Mouse (Mus musculus) myocyte (in vitro differentiated cells): ENCODE measurements around the gene Tgds. TPM values are rescaled to one million over a fixed set of nuclear protein-coding genes. Genes with fewer than 3 reads are reported as not detected.
A peak's percentile ranks its signal among the peaks of the same experiment; 100 is the strongest.

Experiments
- H3K27me3 ChIP-seq: one replicate; pipeline ENCODE4 v1.6.1; 2011; ENCODE audit not compliant: control insufficient read depth, insufficient read depth, insufficient read length
- H3K36me3 ChIP-seq: one replicate; pipeline ENCODE4 v1.6.1; 2011; ENCODE audit not compliant: control insufficient read depth, insufficient read depth
- H3K4me2 ChIP-seq: one replicate; pipeline ENCODE4 v1.6.1; 2011; ENCODE audit warnings: low read depth, control low read depth
- H3K4me3 ChIP-seq: one replicate; pipeline ENCODE4 v1.5.1; 2011; ENCODE audit warnings: mild to moderate bottlenecking, control low read depth, moderate library complexity
- H3K79me2 ChIP-seq: one replicate; pipeline ENCODE4 v1.6.1; 2011; ENCODE audit not compliant: control insufficient read depth, insufficient read depth
- H3ac ChIP-seq: one replicate; pipeline ENCODE4 v1.6.1; 2011; ENCODE audit not compliant: control insufficient read depth, insufficient read length
- CEBPB ChIP-seq: IDR thresholded peaks from 2 replicates; pipeline ENCODE4 v1.6.1; 2011; ENCODE audit warnings: mild to moderate bottlenecking, moderate library complexity; ENCODE audit not compliant: poor library complexity, insufficient read depth, severe bottlenecking
- E2F4 ChIP-seq: IDR thresholded peaks from one replicate; pipeline ENCODE4 v1.6.1; 2011; ENCODE audit warnings: mild to moderate bottlenecking, control low read depth, moderate library complexity; ENCODE audit not compliant: insufficient read depth
- MAX ChIP-seq: IDR thresholded peaks from one replicate; pipeline ENCODE4 v1.6.1; 2011; ENCODE audit warnings: low read depth, mild to moderate bottlenecking, control low read depth
- MYOD1 ChIP-seq, 3 experiments: IDR thresholded peaks; one replicate each; pipeline ENCODE4 v1.6.1; 2011; ENCODE audit warnings: control low read depth in 2 of 3, low read depth in 2 of 3, mild to moderate bottlenecking in 2 of 3, moderate library complexity in 1 of 3; ENCODE audit not compliant: insufficient read length in 2 of 3, control insufficient read depth in 1 of 3
- MYOG ChIP-seq, 3 experiments: IDR thresholded peaks; one replicate each; pipeline ENCODE4 v1.6.1; 2011; ENCODE audit warnings: control low read depth in 2 of 3, low read depth in 2 of 3, mild to moderate bottlenecking in 2 of 3; ENCODE audit not compliant: insufficient read length in 2 of 3, control insufficient read depth in 1 of 3, insufficient read depth in 1 of 3
- POLR2A ChIP-seq: IDR thresholded peaks from one replicate; pipeline ENCODE4 v1.6.1; 2011; ENCODE audit warnings: low read depth, mild to moderate bottlenecking, control low read depth, moderate library complexity; ENCODE audit not compliant: insufficient read length
- POLR2AphosphoS2 ChIP-seq: IDR thresholded peaks from one replicate; pipeline ENCODE4 v1.6.1; 2011; ENCODE audit warnings: low read depth, control low read depth; ENCODE audit not compliant: insufficient read length
- REST ChIP-seq: IDR thresholded peaks from one replicate; pipeline ENCODE4 v1.6.1; 2011; ENCODE audit warnings: mild to moderate bottlenecking, control low read depth, moderate library complexity; ENCODE audit not compliant: insufficient read depth, insufficient read length
- SRF ChIP-seq: IDR thresholded peaks from one replicate; pipeline ENCODE4 v1.6.1; 2011; ENCODE audit warnings: low read depth; ENCODE audit not compliant: control insufficient read depth, insufficient read length
- TCF12 ChIP-seq: IDR thresholded peaks from one replicate; pipeline ENCODE4 v1.6.1; 2011; ENCODE audit warnings: mild to moderate bottlenecking, control low read depth; ENCODE audit not compliant: poor library complexity, insufficient read depth, severe bottlenecking
- TCF3 ChIP-seq: IDR thresholded peaks from one replicate; pipeline ENCODE4 v1.6.1; 2011; ENCODE audit warnings: low read depth, control low read depth; ENCODE audit not compliant: insufficient read length
- USF1 ChIP-seq: IDR thresholded peaks from one replicate; pipeline ENCODE4 v1.6.1; 2011; ENCODE audit warnings: low read depth, mild to moderate bottlenecking, control low read depth, moderate library complexity
- polyA plus RNA-seq: library from polyadenylated mRNA; unstranded; fragments of >200 nt; fragmentation: generic; extraction: Trizol; gene quantifications from one replicate; pipeline ENCODE4 v1.2.1, GENCODE M21; 2012; ENCODE audit warnings: missing spikeins

The Tgds gene
- 10.0 TPM for polyA plus RNA-seq

GRCm38 (mm10) chr14:118132642-118132977 is at the start of gene Tgds:
Tgds (minus strand) TSS chr14:118132755.
- peak within 1 kb of the TSS; percentile 79 for H3K4me2 ChIP-seq
- peaks cover 4% of the 10 kb centered on the region for H3K36me3 ChIP-seq
- peaks cover 17% of the 10 kb centered on the region for H3K79me2 ChIP-seq
- H3K4me3 ChIP-seq = peak within 1 kb of the TSS; percentile 82
- H3ac ChIP-seq = peak within 1 kb of the TSS; percentile 43
- TF ChIP-seq MYOG (IDR thresholded peaks at IDR 0.05; ENCODE audit: control insufficient read depth in 1 of 3, insufficient read depth in 1 of 3, insufficient read length in 2 of 3, low read depth in 2 of 3) (no peak), USF1 (no peak), SRF (peak; percentile 41), TCF3 (no peak), TCF12 (no peak), MAX (no peak), POLR2A (peak; percentile 92), POLR2AphosphoS2 (peak; percentile 95), REST (no peak), MYOD1 (IDR thresholded peaks at IDR 0.05; ENCODE audit: control insufficient read depth in 1 of 3, insufficient read length in 2 of 3, low read depth in 2 of 3) (no peak), CEBPB (no peak), E2F4 (no peak)
- H3K27me3 ChIP-seq = no peaks in the 10 kb centered on the region

- H3K4me3 ChIP-seq = peak overlapping the region; percentile 28
- no peaks in the 10 kb centered on the region for H3K79me2 ChIP-seq
- no peaks in the 10 kb centered on the region for H3K36me3 ChIP-seq
- no peaks in the 10 kb centered on the region for H3K27me3 ChIP-seq
- H3K4me2 ChIP-seq = peak overlapping the region; percentile 93
- TF ChIP-seq TCF12 (no peak), TCF3 (no peak), MYOD1 (IDR thresholded peaks at IDR 0.05; ENCODE audit: control insufficient read depth in 1 of 3, insufficient read length in 2 of 3, low read depth in 2 of 3) (no peak), MAX (no peak), POLR2A (no peak), SRF (no peak), REST (no peak), CEBPB (no peak), USF1 (no peak), E2F4 (no peak), MYOG (IDR thresholded peaks at IDR 0.05; ENCODE audit: control insufficient read depth in 1 of 3, insufficient read depth in 1 of 3, insufficient read length in 2 of 3, low read depth in 2 of 3) (no peak), POLR2AphosphoS2 (no peak)
- no peak overlapping the region for H3ac ChIP-seq
These were observed 48.2 kb upstream of the Tgds start for GRCm38 (mm10) chr14:118180711-118181177.

- no peaks in the 10 kb centered on the region for H3K36me3 ChIP-seq
- H3K4me2 ChIP-seq = peak overlapping the region; percentile 93
- no peaks in the 10 kb centered on the region for H3K79me2 ChIP-seq
- TF ChIP-seq MYOD1 (IDR thresholded peaks at IDR 0.05; ENCODE audit: control insufficient read depth in 1 of 3, insufficient read length in 2 of 3, low read depth in 2 of 3) (no peak), E2F4 (no peak), MYOG (IDR thresholded peaks at IDR 0.05; ENCODE audit: control insufficient read depth in 1 of 3, insufficient read depth in 1 of 3, insufficient read length in 2 of 3, low read depth in 2 of 3) (no peak), USF1 (no peak), POLR2A (no peak), TCF12 (no peak), CEBPB (no peak), POLR2AphosphoS2 (no peak)
- peak overlapping the region; percentile 28 for H3K4me3 ChIP-seq
- H3K27me3 ChIP-seq = no peaks in the 10 kb centered on the region
- no peak overlapping the region for H3ac ChIP-seq
These were observed 47.6 kb upstream of the Tgds start for GRCm38 (mm10) chr14:118180117-118180557.

- Histone ChIP-seq H3K4me2 (peak overlapping the region; percentile 93), H3K79me2 (no peaks in the 10 kb centered on the region), H3K4me3 (peak overlapping the region; percentile 28), H3ac (no peak overlapping the region), H3K36me3 (no peaks in the 10 kb centered on the region), H3K27me3 (no peaks in the 10 kb centered on the region)
- TF ChIP-seq TCF3 = no peak
- TF ChIP-seq MAX = no peak
- no peak for TF ChIP-seq POLR2A
- no peak for TF ChIP-seq REST
- no peak for TF ChIP-seq CEBPB
- TF ChIP-seq TCF12 = no peak
- no peak for TF ChIP-seq E2F4
- no peak for TF ChIP-seq MYOD1 (IDR thresholded peaks at IDR 0.05; ENCODE audit: control insufficient read depth in 1 of 3, insufficient read length in 2 of 3, low read depth in 2 of 3)
These were observed 47.1 kb upstream of the Tgds start for GRCm38 (mm10) chr14:118179701-118180100.

- no peak overlapping the region for H3K4me2 ChIP-seq
These were observed 46.7 kb upstream of the Tgds start for GRCm38 (mm10) chr14:118179251-118179650.

More at GRCm38 (mm10) chr14:118179251-118179650, 46.7 kb upstream of the Tgds start:
- Histone ChIP-seq H3K79me2 (no peaks in the 10 kb centered on the region), H3K4me3 (peak overlapping the region; percentile 28), H3K36me3 (no peaks in the 10 kb centered on the region), H3K27me3 (no peaks in the 10 kb centered on the region), H3ac (no peak overlapping the region)
- TF ChIP-seq POLR2AphosphoS2 (no peak), MYOG (IDR thresholded peaks at IDR 0.05; ENCODE audit: control insufficient read depth in 1 of 3, insufficient read depth in 1 of 3, insufficient read length in 2 of 3, low read depth in 2 of 3) (no peak), CEBPB (no peak), REST (no peak), MYOD1 (IDR thresholded peaks at IDR 0.05; ENCODE audit: control insufficient read depth in 1 of 3, insufficient read length in 2 of 3, low read depth in 2 of 3) (no peak), POLR2A (no peak), TCF12 (no peak), USF1 (no peak)
